Mouse (Mus musculus) liver, embryonic 11.5 days (tissue): ENCODE results near the gene Spo11. TPM values are rescaled to one million over a fixed set of nuclear protein-coding genes. Genes with fewer than 3 reads are reported as not detected.

Experiments used
- ATAC-seq: fragments of 200-750 bp; cut with Nextera tagmentation; replicated peaks from 2 replicates; pipeline ENCODE4 v1.8.0; 2017; ENCODE audit warnings: moderate number of reproducible peaks, mild to moderate bottlenecking, moderate TSS enrichment, moderate library complexity; ENCODE audit not compliant: low FRiP score
- DNase-seq: peaks from one replicate; pipeline ENCODE4 v3.0.0-alpha.2; 2017; ENCODE audit warnings: low spot score
- H3K27ac ChIP-seq: fragments of 300-500 bp; sonication (generic); 2 replicates; pipeline ENCODE4 v1.5.1; 2014; ENCODE audit warnings: mild to moderate bottlenecking, low read depth, low read length, control low read depth
- H3K27me3 ChIP-seq: fragments of 300-500 bp; sonication (generic); replicated peaks from 2 replicates; pipeline ENCODE4 v1.6.1; 2014; ENCODE audit warnings: low read length, mixed read lengths; ENCODE audit not compliant: control insufficient read depth, insufficient read depth
- H3K36me3 ChIP-seq: fragments of 300-500 bp; sonication (generic); 2 replicates; pipeline ENCODE4 v1.6.1; 2014; ENCODE audit warnings: mild to moderate bottlenecking, low read length, moderate library complexity, mixed read lengths; ENCODE audit not compliant: control insufficient read depth, insufficient read depth
- H3K4me1 ChIP-seq: fragments of 300-500 bp; sonication (generic); replicated peaks from 2 replicates; pipeline ENCODE4 v1.6.1; 2014; ENCODE audit warnings: low read length, mixed read lengths; ENCODE audit not compliant: control insufficient read depth, insufficient read depth
- H3K4me2 ChIP-seq: fragments of 300-500 bp; sonication (generic); 2 replicates; pipeline ENCODE4 v1.6.1; 2014; ENCODE audit warnings: mild to moderate bottlenecking, control low read depth, moderate library complexity
- H3K4me3 ChIP-seq: fragments of 300-500 bp; sonication (generic); 2 replicates; pipeline ENCODE4 v1.5.1; 2014; ENCODE audit warnings: low read depth, low read length, control low read depth
- H3K9ac ChIP-seq: fragments of 300-500 bp; sonication (generic); 2 replicates; pipeline ENCODE4 v1.6.1; 2014; ENCODE audit warnings: low read depth, low read length, control low read depth
- H3K9me3 ChIP-seq: fragments of 300-500 bp; sonication (generic); 2 replicates; pipeline ENCODE4 v1.6.1; 2016; ENCODE audit warnings: low read length, inconsistent platforms, mixed read lengths; ENCODE audit not compliant: control insufficient read depth
- WGBS: fragments of 180-500 bp; shearing (Covaris S2); extraction: QIAGEN DNeasy Blood & Tissue Kit; methylation state at CpG from one replicate; pipeline ENCODE4 v1.1.7; 2014; 5-methylcytosine and 5-hydroxymethylcytosine counted together
- polyA plus RNA-seq: library from polyadenylated mRNA; unstranded; fragments of >200 nt; fragmentation: Nextera tagmentation; extraction: Ambion mirVana; gene quantifications from 2 replicates; pipeline ENCODE4 v1.2.1, GENCODE M21; 2014

The Spo11 gene
- polyA plus RNA-seq, 1 experiment from 2014 or later, result not detected

DNA sequence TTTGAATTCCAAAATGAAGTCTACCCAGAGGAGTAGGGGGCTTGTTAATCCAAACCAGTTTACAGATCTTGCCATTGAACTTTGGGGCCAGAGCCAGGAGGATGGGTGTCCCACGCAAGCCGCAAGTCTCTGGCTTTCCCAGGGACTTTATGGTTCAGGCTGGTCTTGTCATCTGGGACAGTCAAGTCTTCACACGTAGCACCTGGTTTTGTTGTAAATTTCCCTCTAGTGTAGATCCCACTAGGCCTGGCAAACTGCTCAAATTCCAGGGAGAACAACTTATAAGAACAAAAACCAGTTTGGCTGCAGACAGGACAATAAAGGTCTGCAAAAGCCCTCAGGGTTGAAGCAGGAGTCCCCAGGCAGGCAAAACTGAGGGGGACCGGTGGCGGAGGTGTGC, 40.7 kb upstream of the Spo11 start:
- H3K27me3 ChIP-seq, result peaks cover 88% of the 10 kb centered on the region
- DNase-seq (no peak), ATAC-seq (no peak)
- H3K9ac ChIP-seq, result no peak overlapping the region
- H3K4me1 ChIP-seq, result peaks cover 20% of the 10 kb centered on the region
- 51% methylated on average over 5 of the region's 5 CpGs for WGBS
- no peak overlapping the region for H3K27ac ChIP-seq
- H3K9me3 ChIP-seq, result no peaks in the 10 kb centered on the region
- H3K4me3 ChIP-seq, result no peak overlapping the region
- H3K36me3 ChIP-seq, result no peaks in the 10 kb centered on the region
- no peak overlapping the region for H3K4me2 ChIP-seq

DNA sequence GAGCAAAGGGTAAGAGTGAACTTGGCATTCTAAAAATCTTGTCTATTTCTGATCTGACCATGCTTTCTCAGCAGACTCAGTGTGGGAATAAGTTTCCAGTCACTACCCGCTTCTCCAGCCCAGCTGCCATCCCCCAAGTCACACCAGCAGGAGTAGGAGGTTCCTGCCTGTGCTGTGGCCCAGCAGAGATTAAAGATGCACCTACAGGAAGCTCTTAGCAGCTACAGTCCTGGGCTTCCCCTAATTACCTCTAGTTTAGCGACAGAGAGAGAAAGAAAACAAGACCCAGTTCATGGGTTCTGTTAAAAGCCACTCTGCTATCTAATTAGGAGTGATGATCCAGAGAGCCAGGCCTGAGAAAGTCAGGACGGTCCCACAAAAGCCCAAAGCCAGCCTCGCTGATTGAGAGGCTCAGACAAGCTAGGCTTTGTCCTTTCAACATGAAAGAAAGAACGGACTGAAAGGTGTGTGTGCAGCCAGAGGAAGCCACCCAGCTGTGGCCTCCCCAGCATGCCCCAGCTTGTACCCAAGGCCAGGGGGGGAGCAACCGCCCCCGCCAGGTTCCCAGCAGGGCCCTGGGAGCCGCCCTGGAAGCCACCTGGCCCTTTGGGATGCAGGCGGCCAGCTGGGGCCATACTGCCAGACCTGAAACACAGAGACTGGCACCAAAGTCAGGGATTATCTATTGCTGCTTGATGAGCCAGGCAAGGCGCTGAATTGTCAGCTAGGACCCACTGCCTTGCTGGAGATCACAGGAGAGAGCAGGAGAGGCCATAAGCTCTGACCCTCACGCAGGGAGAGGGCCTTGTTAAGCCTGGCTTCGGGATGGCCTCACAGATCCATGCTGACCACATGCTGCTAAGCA, 39.9 kb upstream of the Spo11 start:
- peaks cover 20% of the 10 kb centered on the region for H3K4me1 ChIP-seq
- DNase-seq, result no peak
- no peak for ATAC-seq
- H3K27ac ChIP-seq, result no peak overlapping the region
- H3K36me3 ChIP-seq, result no peaks in the 10 kb centered on the region
- H3K4me2 ChIP-seq, result peak overlapping the region; percentile 81
- H3K4me3 ChIP-seq, result no peak overlapping the region
- no peak overlapping the region for H3K9ac ChIP-seq
- 21% methylated on average over 12 of the region's 12 CpGs for WGBS
- no peaks in the 10 kb centered on the region for H3K9me3 ChIP-seq
- H3K27me3 ChIP-seq, result peaks cover 96% of the 10 kb centered on the region

DNA sequence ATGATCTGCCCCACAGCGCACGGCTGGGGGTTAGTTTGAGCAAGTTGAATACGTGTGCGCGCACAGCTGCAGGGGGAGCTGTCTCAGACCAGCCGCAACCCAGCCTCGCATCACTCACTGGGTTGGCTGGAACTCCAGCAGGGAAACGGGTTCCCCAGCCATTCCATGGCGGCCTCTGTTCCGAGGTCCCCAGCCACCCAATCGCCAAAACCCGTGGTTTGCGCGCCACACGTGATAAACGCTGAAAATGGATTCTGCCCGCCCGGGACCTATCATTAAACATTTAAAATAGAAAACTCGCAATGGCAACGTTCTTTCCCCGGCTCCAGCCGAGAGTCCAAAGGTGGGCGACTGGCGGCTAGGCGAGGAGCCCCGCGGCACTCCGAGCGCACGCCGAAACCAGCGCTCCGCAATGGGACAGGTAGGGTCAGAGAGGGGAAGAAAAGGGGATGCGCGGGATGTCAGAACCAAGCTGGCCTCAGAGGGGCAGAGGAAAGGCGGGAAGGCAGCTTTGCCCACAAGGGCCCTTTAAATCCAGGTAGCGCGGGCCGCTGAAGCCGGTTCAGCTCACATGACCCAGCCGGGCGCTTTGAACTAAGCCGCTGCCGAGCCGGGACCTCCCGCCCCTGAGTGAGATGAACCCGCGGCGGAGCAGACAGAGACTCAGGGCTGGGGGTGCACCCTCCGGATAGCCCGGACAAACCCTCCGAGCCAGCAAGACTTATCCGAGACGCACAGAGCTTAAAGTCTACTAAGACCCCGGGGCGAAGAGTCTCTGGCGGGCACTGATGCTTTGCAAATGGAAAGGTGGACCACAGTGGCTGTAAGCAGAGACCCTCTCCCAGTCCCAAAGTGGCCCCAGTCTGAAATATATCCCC, 38.5 kb upstream of the Spo11 start:
- ATAC-seq (no peak), DNase-seq (peak; percentile 71)
- Histone ChIP-seq H3K4me1 (peaks cover 20% of the 10 kb centered on the region), H3K27ac (peak overlapping the region; percentile 21; the same call in 1 of the 2 replicates), H3K9me3 (no peaks in the 10 kb centered on the region), H3K36me3 (no peaks in the 10 kb centered on the region), H3K27me3 (peaks cover 95% of the 10 kb centered on the region), H3K4me3 (peak overlapping the region; percentile 55), H3K4me2 (peak overlapping the region; percentile 81), H3K9ac (peak overlapping the region; percentile 48; the same call in 1 of the 2 replicates)
- WGBS, result 1% methylated on average over 57 of the region's 57 CpGs

DNA sequence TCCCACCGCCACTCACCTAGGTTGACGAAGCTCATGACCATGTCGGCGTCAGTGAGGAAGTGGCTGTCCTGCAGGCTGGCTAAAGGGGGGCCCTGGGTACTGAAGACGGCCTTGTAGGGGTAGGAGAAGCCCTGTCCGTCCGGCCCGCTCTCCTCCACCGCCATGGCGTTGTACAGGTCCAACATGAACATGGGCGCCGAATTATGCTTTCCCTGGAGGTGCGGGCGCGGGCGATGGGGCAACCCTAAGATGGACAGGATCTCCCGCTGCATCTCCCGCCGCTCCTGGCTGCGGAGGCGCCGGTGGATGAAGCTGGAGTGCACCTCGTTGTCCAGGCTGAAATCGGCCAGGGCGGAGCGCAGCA, 37.9 kb upstream of the Spo11 start:
- DNase-seq (no peak), ATAC-seq (no peak)
- H3K9me3 ChIP-seq, result no peaks in the 10 kb centered on the region
- H3K9ac ChIP-seq, result peak overlapping the region; percentile 48
- no peaks in the 10 kb centered on the region for H3K36me3 ChIP-seq
- peaks cover 14% of the 10 kb centered on the region for H3K4me1 ChIP-seq
- peak overlapping the region; percentile 81 for H3K4me2 ChIP-seq
- peak overlapping the region; percentile 55 for H3K4me3 ChIP-seq
- no peak overlapping the region for H3K27ac ChIP-seq
- WGBS, result 2% methylated on average over 26 of the region's 26 CpGs
- peaks cover 89% of the 10 kb centered on the region for H3K27me3 ChIP-seq

DNA sequence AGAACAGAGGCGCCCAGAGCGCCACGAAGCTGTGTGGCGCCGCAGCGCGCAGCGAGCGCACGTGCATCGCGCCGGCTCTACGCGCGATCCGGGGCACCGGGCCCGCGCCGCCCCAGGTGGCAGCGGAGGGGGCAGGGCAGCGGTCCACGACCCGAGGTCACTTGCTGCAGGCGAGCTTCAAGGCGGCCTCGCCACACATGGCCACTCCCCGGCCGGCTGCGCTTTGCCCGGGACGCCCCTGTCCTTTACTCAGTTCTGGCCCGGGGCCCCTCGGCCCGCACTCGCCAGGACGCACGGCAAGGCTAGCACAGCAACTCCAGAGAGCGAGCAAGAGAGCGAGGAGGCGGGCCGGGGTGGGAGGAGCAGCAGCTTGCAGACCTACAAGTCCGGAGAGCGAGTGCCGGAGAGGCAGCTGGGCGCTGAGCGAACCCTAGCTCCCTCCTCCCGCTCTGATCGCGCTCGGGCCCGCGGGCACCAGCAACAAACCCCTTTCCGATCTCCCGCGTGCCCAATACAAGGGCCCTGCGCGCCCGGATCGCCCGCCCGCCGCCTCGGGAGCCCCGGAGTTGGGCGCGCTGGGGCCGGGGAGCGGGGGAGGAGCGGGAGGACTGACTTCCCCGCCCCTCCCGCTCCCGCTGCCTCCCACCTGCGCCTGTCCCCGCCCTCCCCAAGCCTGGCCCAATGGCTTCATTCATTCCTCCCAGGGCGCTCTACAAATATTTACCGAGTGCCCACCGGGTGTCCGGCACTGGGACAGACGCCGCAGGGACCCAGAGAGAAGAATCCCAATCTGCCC, 37.3 kb upstream of the Spo11 start, which contains the start of gene Bmp7:
TSS of gene Bmp7 (minus strand) at position 319 of the 796 bp plus-strand sequence.
- peak; percentile 61; the same call in 1 of the 2 replicates for ATAC-seq
- Histone ChIP-seq H3K27ac (peak within 1 kb of the TSS; percentile 43), H3K9me3 (no peaks in the 10 kb centered on the region), H3K4me1 (peaks cover 13% of the 10 kb centered on the region), H3K4me3 (peak within 1 kb of the TSS; percentile 55), H3K9ac (peak within 1 kb of the TSS; percentile 48), H3K36me3 (no peaks in the 10 kb centered on the region), H3K27me3 (peaks cover 83% of the 10 kb centered on the region), H3K4me2 (peak within 1 kb of the TSS; percentile 81)
- WGBS, result under 1% methylated on average over 82 of the region's 82 CpGs
- peak; percentile 80 for DNase-seq

DNA sequence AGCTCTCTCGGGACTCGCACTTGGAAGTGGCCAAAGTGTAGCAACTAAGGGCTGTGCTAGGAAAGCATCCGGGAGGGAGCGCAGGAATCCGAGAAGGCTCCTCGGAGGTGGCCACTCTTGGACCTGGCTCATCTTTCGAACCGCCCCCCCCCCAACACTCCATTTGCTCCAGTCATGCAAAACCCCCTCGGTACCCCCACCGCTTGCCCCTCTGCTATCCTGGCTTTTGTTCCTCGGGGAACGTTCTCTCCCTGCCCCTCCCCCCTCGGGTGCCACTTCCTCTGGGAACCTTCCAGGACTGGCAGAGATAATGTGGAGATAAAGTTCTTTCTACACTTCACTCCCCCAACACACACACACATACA, 36.7 kb upstream of the Spo11 start:
- H3K36me3 ChIP-seq, result no peaks in the 10 kb centered on the region
- no peak for DNase-seq
- no peak overlapping the region for H3K27ac ChIP-seq
- peaks cover 78% of the 10 kb centered on the region for H3K27me3 ChIP-seq
- H3K4me2 ChIP-seq, result peak overlapping the region; percentile 81
- H3K9ac ChIP-seq, result no peak overlapping the region; the same call in 1 of the 2 replicates
- H3K4me3 ChIP-seq, result peak overlapping the region; percentile 55
- peaks cover 9% of the 10 kb centered on the region for H3K4me1 ChIP-seq
- ATAC-seq, result no peak
- WGBS, result 3% methylated on average over 13 of the region's 13 CpGs
- no peaks in the 10 kb centered on the region for H3K9me3 ChIP-seq

DNA sequence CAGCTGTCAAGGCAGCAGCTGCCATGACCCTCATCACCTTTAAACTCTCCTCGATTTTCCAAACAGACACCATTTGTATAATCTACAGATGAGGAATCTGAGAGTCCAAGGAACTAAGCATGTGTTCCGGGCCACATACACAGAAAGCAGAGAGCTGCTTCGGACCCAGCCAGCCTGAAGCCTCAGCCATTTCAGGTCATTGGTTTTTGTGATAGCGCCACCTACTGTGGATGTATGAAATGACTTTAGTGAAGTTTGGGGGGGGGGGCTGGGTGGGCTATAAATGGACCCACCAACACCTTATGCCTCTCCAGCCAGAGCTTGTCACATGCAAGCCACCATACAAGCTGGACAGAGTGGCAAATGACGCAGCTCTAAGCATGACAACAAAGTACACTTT, 28.4 kb upstream of the Spo11 start:
- ATAC-seq (no peak), DNase-seq (no peak)
- H3K9ac ChIP-seq, result no peak overlapping the region
- no peak overlapping the region for H3K27ac ChIP-seq
- H3K4me3 ChIP-seq, result no peak overlapping the region
- H3K36me3 ChIP-seq, result no peaks in the 10 kb centered on the region
- no peaks in the 10 kb centered on the region for H3K9me3 ChIP-seq
- 39% methylated on average over 5 of the region's 5 CpGs for WGBS
- H3K4me2 ChIP-seq, result no peak overlapping the region
- H3K4me1 ChIP-seq, result 0 out of 2 replicates have a peak, but pooled peaks cover 3% of the 10 kb centered on the region
- H3K27me3 ChIP-seq, result peaks cover 3% of the 10 kb centered on the region; the same call in 1 of the 2 replicates

DNA sequence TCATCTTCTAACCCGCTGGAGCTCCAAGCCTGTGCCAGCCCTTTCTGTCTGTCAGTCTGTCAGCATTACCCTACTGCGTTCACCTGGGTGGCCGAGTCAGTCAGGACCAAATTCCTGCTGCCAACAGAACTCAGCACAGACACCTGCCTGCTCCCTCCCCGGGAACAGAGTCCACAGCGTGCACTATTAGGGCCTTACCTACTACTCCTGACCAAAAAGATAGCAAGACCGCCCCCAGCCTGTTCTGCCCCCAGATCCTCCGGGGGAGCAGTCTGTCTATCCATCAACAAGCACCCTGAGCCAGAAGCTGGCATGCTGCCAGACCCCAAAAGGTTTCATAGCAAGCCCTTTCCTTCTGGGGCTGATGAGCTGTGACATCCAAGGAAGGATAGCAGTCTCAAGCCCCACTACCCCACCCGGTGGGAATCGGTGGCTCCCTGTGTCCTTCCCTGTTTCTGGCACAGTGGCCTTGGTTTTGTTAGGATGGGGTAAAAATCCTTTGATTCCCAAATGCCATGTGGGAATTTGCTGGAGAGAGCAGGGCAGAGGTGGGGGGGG, 27.3 kb upstream of the Spo11 start:
- no peak overlapping the region for H3K27ac ChIP-seq
- peaks cover 3% of the 10 kb centered on the region; the same call in 1 of the 2 replicates for H3K27me3 ChIP-seq
- WGBS, result 71% methylated on average over 9 of the region's 9 CpGs
- no peaks in the 10 kb centered on the region for H3K36me3 ChIP-seq
- H3K9me3 ChIP-seq, result no peaks in the 10 kb centered on the region
- 0 out of 2 replicates have a peak, but pooled peaks cover 3% of the 10 kb centered on the region for H3K4me1 ChIP-seq
- no peak overlapping the region for H3K4me3 ChIP-seq
- no peak overlapping the region for H3K9ac ChIP-seq
- no peak overlapping the region for H3K4me2 ChIP-seq
- no peak for ATAC-seq
- DNase-seq, result no peak
